Mouse (Mus musculus) kidney, postnatal 4 days (tissue): ENCODE results near the gene Evi5l.
A peak's percentile ranks its signal among the peaks of the same experiment; 100 is the strongest.
"Not testable (repeated sequence)": the region's sequence is repeated elsewhere in the genome, so short reads cannot be mapped to it uniquely, and the experiment has no call there.

Source experiments
- DNase-seq, 2 experiments: peaks; one replicate each; pipeline ENCODE4 v3.0.0; 2021; ENCODE audit warnings: mixed read lengths in 2 of 2

Evi5l gene

GRCm38 (mm10) chr8:4239193-4239890 is 73.0 kb downstream of the Evi5l start:
- no peak for DNase-seq

GRCm38 (mm10) chr8:4245061-4245460 is 78.7 kb downstream of the Evi5l start:
- no peak for DNase-seq

- no peak for DNase-seq
Measured at GRCm38 (mm10) chr8:4245737-4246136, 79.4 kb downstream of the Evi5l start.

- DNase-seq, result no peak
Measured at GRCm38 (mm10) chr8:4247241-4247640, 80.9 kb downstream of the Evi5l start.

- no peak for DNase-seq
Measured at GRCm38 (mm10) chr8:4247951-4248540, 81.7 kb downstream of the Evi5l start, which contains the start of gene Tgfbr3l. Tgfbr3l (plus strand) TSS chr8:4248214.

- peak; percentile 82 to 84 for DNase-seq
Measured at GRCm38 (mm10) chr8:4249213-4249612, 82.8 kb downstream of the Evi5l start.

GRCm38 (mm10) chr8:4250306-4250970 is 84.1 kb downstream of the Evi5l start:
- DNase-seq, result peak; percentile 92 to 94

GRCm38 (mm10) chr8:4252116-4252760 is 85.9 kb downstream of the Evi5l start:
- no peak for DNase-seq

- DNase-seq, result peak; percentile 99
Measured at GRCm38 (mm10) chr8:4252934-4253841, 86.8 kb downstream of the Evi5l start, which contains the start of gene Snapc2. Snapc2 (plus strand) TSS chr8:4253080.

GRCm38 (mm10) chr8:4254001-4254400 is 87.6 kb downstream of the Evi5l start:
- peak; percentile 71 to 84 for DNase-seq

- not testable (repeated sequence) for DNase-seq
Measured at GRCm38 (mm10) chr8:4255471-4255870, 89.1 kb downstream of the Evi5l start.

GRCm38 (mm10) chr8:4256911-4257310 is 90.5 kb downstream of the Evi5l start:
- peak in 1 of 2 experiments; percentile 20 for DNase-seq

- DNase-seq, result no peak
Measured at GRCm38 (mm10) chr8:4257350-4257749, 91.0 kb downstream of the Evi5l start.

GRCm38 (mm10) chr8:4258233-4258632 is 91.9 kb downstream of the Evi5l start:
- peak; percentile 90 to 92 for DNase-seq

GRCm38 (mm10) chr8:4258678-4259077 is 92.3 kb downstream of the Evi5l start:
- no peak for DNase-seq

- peak; percentile 98 for DNase-seq
Measured at GRCm38 (mm10) chr8:4259125-4259804, 92.9 kb downstream of the Evi5l start, which contains the start of gene Ctxn1. Ctxn1 (minus strand) TSS chr8:4259274.

GRCm38 (mm10) chr8:4259805-4260170 is 93.4 kb downstream of the Evi5l start:
- DNase-seq, result no peak
